Comparison of ENCODE assay signal across 10 mouse cellular contexts in genomic region chr6:71260051-71260640, GRCm38 (mm10). TPM values are rescaled to one million over a fixed set of nuclear protein-coding genes. Genes with fewer than 3 reads are reported as not detected.
A peak's percentile ranks its signal among the peaks of the same experiment; 100 is the strongest.
DNase-seq lines count a peak whose midpoint lies in the region; ATAC-seq lines count a peak whose summit lies in the region.
"Had no signal": no experiment of that assay in that cellular context is flagged by ENCODE, and none has a peak within 500 bp of the region (broad histone marks: within the 10 kb centered on the region; RNA-seq: fewer than 3 reads in every experiment).

No protein-coding gene starts in this region.

- no peaks in the 10 kb centered on the region for H3K9me3 ChIP-seq in heart, embryonic 15.5 days (replicated peaks)
- no peaks in the 10 kb centered on the region for H3K9me3 ChIP-seq in liver, embryonic 13.5 days (replicated peaks)
- H3K9me3 ChIP-seq: forebrain, embryonic 10.5 days; hindbrain, embryonic 13.5 days had no signal

- DNase-seq in heart, postnatal 10 days, result no peak
- peak; percentile 77 for DNase-seq in 416B (ENCODE audit: low read depth)
- DNase-seq in MEL-GATA-1-ER (ENCODE audit: extremely low read depth, low read depth), result peak; percentile 81
- DNase-seq in liver, embryonic 13.5 days, result no peak
- no peak for DNase-seq in kidney, adult 9 months
- DNase-seq in cerebellum, adult 18-20 months, result no peak
- DNase-seq: cerebellum, adult 9-11 months had no signal

- peak overlapping the region; percentile 92 for H3K27ac ChIP-seq in heart, embryonic 15.5 days
- no peak overlapping the region; the same call in 1 of the 2 replicates for H3K27ac ChIP-seq in liver, embryonic 13.5 days
- H3K27ac ChIP-seq: forebrain, embryonic 10.5 days; hindbrain, embryonic 13.5 days had no signal

- peaks cover 35% of the 10 kb centered on the region for H3K4me1 ChIP-seq in heart, embryonic 15.5 days (replicated peaks)
- peaks cover 36% of the 10 kb centered on the region for H3K4me1 ChIP-seq in liver, embryonic 13.5 days (replicated peaks)
- H3K4me1 ChIP-seq: hindbrain, embryonic 13.5 days had no signal

- H3K4me2 ChIP-seq in heart, embryonic 15.5 days, result peak overlapping the region; percentile 62
- peak overlapping the region; percentile 38 for H3K4me2 ChIP-seq in liver, embryonic 13.5 days
- H3K4me2 ChIP-seq: hindbrain, embryonic 13.5 days had no signal

- H3K36me3 ChIP-seq in heart, embryonic 15.5 days, result 0 out of 2 replicates have a peak, but pooled peaks cover 3% of the 10 kb centered on the region
- no peaks in the 10 kb centered on the region for H3K36me3 ChIP-seq in liver, embryonic 13.5 days
- H3K36me3 ChIP-seq: forebrain, embryonic 10.5 days; hindbrain, embryonic 13.5 days had no signal

- intact Hi-C loops in heart, postnatal 10 days (cut with DNase I), result no loop called here

- 16% methylated on average over 6 of the region's 6 CpGs for WGBS in heart, embryonic 15.5 days
- 16% methylated on average over 6 of the region's 6 CpGs for WGBS in liver, embryonic 13.5 days (ENCODE audit: insufficient replicate concordance)

- H3K27me3 ChIP-seq in heart, embryonic 15.5 days, result no peaks in the 10 kb centered on the region
- H3K27me3 ChIP-seq in liver, embryonic 13.5 days, result no peaks in the 10 kb centered on the region
- H3K27me3 ChIP-seq: hindbrain, embryonic 13.5 days had no signal

- ATAC-seq in heart, embryonic 15.5 days (replicated peaks; ENCODE audit: insufficient number of reproducible peaks, insufficient read depth, low FRiP score, low read depth), result no peak
- ATAC-seq in liver, embryonic 13.5 days (ENCODE audit: low read depth), result peak; percentile 85

- H3K9ac ChIP-seq in heart, embryonic 15.5 days, result peak overlapping the region; percentile 61; the same call in 1 of the 2 replicates
- no peak overlapping the region; the same call in 1 of the 2 replicates for H3K9ac ChIP-seq in liver, embryonic 13.5 days
- H3K9ac ChIP-seq: hindbrain, embryonic 13.5 days had no signal

- H3K4me3 ChIP-seq in heart, embryonic 15.5 days, result peak overlapping the region; percentile 51
- H3K4me3 ChIP-seq in liver, embryonic 13.5 days (replicated peaks), result no peak overlapping the region
- H3K4me3 ChIP-seq: forebrain, embryonic 10.5 days; hindbrain, embryonic 13.5 days had no signal

RNA-seq across cellular contexts. Expression of gene Krcc1, which starts 11.3 kb away (rescaled TPM):
- 54.6 and 68.2 TPM in 2 replicates for polyA plus RNA-seq in heart, embryonic 15.5 days (2015; fragmentation: Nextera tagmentation; extraction: Ambion mirVana)
- total RNA-seq in heart, postnatal 10 days (2021), result 10 to 100 TPM; 51.0 to 55.9 TPM
- polyA plus RNA-seq in liver, embryonic 13.5 days (2015; fragmentation: Nextera tagmentation; extraction: Ambion mirVana), result 24.0 and 27.8 TPM in 2 replicates

Comparison
In these comparisons a context has a peak if more than half of its experiments do, and no peak if none do; other contexts are left out.
1. DNase-seq: peak in 416B (single experiment) and MEL-GATA-1-ER (single experiment); none in heart, postnatal 10 days (0 of 2), liver, embryonic 13.5 days (single experiment), kidney, adult 9 months (single experiment) and cerebellum, adult 18-20 months (0 of 2).